Mouse (Mus musculus) gonadal fat pad, adult 2 months (tissue): ENCODE data around the gene Zbed4. TPM values are rescaled to one million over a fixed set of nuclear protein-coding genes. Genes with fewer than 3 reads are reported as not detected.
"Not testable (repeated sequence)": the region's sequence is repeated elsewhere in the genome, so short reads cannot be mapped to it uniquely, and the experiment has no call there.

Experiments
- DNase-seq: peaks from one replicate; pipeline ENCODE4 v3.0.0-alpha.2; 2012; ENCODE audit warnings: low read depth
- polyA plus RNA-seq: library from polyadenylated mRNA; depleted of rRNA; stranded (reverse); fragments of >200 nt; gene quantifications from 2 replicates; pipeline ENCODE4 v1.2.3, GENCODE M21; 2012; rRNA removed

Gene Zbed4
- 5.2 and 6.3 TPM in 2 replicates for polyA plus RNA-seq

DNA sequence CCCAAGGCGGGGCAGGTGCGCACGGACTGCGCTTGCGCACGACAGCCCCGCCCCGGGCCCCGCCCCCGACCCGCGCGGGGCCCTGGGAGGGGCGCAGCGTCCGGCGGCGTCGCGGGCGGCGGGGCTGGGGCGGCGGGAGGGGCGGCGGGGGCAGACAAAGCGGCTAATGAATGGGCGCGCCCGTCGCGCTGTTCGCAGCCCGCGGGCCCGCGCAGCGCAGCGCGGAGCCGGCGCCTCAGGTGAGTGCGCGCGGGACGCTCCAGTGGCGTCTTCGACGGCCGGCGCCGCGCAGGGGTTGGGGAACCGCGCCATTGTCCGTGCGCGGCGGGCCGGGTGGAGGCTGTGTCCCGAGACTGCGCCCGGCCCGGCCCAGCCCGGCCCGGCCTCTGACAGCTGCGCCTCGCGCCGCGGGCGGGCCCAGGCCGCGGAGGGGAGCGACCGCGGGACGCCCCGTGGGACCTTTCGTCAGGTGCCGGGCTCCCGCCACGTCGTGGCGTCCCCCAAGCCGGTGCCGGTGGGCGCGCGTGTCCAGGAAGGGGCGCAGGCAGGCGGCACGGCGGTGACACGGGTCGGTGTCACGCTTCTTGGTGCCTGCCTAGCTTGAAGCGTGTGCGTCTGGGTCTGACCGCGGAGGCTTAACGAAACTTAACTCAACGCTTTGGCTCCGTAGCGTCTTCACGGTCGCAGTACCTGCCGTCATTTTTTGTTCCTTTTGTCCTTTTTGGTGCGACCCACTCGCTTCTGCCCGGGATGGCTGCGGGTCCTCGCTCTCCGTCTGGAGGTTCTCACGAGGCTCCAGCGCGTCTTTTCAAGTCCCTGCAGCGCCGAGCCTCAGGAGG, at the start of gene Zbed4:
Zbed4 (plus strand) TSS at position 97 of the 839 bp plus-strand sequence.
- DNase-seq, result no peak

DNA sequence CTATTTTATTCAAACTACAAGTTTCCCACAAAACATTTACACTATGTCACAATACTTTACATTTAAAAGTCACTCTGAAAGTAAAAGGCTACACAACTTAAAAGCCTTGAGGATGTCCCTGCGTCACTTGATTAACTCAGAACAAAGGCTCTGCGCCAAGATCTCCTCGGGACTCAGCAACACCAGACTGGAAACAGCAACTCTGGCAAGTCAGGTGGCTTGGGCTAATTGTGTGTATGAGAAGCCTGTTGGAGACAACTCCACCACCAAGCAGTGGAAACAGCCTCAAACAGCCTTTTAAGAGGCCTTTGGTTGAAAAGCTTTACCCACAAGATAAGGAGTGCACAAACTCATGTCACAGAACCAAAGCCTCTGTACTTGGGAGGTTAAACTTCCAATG, 49.0 kb upstream of the Zbed4 start:
- DNase-seq, result no peak

GRCm38 (mm10) chr15:88704284-88704683, 47.2 kb upstream of the Zbed4 start:
- no peak for DNase-seq

DNA sequence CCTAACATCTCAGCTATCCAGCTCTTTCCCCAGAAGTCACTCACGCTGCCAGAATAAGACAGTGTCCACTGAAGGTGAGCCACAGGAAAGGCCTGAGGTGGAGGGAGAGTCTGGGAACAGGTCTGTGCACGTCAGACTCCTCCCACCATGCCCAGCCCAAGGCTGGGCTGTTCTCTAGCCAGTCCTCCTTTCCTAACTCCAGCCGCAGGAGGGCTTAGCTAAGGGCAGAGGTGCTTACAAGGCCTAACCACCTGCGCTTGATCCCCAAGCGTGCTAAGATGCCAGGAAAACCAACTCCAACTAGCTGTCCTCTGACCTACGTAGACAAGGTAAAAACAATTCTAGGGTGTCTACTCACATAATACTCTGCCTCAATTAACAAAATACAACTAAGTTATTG, 45.1 kb upstream of the Zbed4 start:
- DNase-seq, result no peak

DNA sequence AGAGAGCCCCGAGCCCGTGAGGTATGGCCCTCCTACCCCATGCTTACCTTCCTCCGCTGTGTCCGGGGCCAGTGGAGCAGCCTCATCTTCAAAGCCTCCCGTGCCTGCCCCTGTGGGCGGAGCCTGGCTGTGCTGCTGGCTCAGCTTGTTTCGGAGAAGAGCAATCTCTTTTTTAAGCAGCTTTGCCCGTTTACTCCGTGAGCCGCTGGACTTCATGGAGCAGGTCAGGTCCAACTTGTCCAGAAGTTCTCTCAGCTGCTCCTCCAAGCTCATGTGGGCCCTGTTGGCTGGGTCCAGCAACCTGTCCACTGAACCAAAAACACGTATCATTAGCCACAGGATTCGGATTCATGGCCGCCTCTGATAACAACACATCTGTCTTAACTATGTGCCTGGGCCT, 44.5 kb upstream of the Zbed4 start:
- not testable (repeated sequence) for DNase-seq

- DNase-seq, result no peak
These were observed 43.3 kb upstream of the Zbed4 start for GRCm38 (mm10) chr15:88708204-88708603.

GRCm38 (mm10) chr15:88708657-88709511, 42.6 kb upstream of the Zbed4 start:
- no peak for DNase-seq

- no peak for DNase-seq
These were observed 41.6 kb upstream of the Zbed4 start for GRCm38 (mm10) chr15:88709878-88710277.

- DNase-seq, result no peak
These were observed 39.0 kb upstream of the Zbed4 start for GRCm38 (mm10) chr15:88712501-88712900.

DNA sequence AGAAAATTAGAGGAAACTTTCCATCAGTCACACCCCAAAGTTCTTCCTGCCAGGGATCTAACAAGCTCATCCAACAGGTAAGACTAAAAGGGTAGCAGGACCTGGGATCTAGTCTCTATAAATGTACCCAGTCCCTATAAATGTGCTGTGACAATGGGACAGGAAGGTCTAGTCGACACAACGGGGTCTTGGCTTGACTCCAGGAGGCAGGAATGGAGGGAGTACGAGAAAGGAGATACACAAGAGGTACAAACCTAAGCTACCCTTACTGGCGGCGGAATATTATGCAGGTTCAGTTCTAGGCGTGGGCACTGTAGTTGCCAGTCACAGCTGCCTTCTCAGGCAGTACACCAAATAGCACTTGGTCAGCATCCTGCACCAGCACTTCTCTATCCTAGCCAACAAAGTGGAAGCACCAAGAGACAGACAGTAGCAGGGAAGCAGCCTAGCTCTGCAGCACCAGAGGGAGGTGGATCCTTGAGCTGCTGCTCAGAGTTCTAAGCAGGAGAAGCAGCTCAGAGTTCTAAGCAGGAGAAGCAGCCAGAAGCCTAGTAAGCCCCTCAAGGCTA, 37.4 kb upstream of the Zbed4 start:
- no peak for DNase-seq

DNA sequence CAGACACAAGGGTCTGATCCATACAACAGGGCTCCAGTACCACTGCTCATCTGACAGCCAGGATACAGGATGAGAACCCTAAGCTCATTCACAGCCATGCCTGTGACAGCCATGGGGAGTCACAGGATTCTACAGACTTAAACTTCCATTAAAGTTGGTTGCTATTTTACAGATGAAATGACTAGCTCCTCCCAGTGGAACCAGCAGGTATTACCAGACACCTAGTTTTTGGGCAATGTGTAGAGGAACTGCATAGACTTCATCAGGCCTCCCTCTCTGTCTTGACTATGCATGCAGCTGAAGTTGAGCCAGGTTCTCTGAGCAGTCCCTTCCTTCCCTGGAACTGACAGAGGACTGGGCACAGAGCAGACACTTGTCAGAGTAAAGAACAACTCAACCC, 35.1 kb upstream of the Zbed4 start:
- no peak for DNase-seq

- DNase-seq, result no peak
These were observed 34.2 kb upstream of the Zbed4 start for GRCm38 (mm10) chr15:88717239-88717638.

DNA sequence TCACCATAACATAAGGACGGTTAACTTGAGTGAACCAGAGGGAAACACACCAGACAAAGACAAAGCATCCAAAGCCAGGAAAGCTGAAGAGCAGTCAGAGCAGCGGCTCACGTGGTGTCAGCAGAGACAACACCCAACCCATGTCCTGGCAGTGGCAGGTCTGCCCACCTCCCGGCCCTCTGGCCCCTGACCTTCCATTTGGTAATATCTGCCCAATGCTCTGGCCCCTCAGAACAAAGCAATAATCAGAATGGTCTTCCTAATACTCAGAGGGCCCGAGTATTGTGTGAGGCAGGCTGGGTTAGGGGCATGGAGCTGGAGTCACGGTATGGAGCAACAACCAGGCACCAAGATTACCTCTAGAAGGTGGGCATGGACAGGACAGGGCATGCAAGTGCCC, 28.3 kb upstream of the Zbed4 start:
- DNase-seq, result no peak

DNA sequence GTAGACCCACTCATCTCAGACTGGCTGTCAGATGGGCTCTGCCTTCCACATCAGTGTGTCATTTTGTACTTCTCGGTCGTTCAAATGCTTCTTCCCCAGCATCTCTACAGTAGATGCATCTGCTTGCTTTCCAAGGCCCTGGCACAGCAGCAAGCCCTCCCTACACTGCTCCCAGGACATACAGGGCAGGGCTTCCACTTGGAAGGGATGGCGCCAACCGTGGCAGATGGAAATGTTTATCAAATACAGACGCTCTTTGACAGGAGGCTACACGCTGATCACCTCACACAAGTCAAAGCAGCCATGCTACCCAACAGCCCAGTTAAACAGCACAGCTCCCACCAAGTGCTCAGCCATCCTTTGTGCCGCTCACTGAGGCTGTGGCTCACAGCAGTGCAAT, 27.1 kb upstream of the Zbed4 start:
- DNase-seq, result no peak

DNA sequence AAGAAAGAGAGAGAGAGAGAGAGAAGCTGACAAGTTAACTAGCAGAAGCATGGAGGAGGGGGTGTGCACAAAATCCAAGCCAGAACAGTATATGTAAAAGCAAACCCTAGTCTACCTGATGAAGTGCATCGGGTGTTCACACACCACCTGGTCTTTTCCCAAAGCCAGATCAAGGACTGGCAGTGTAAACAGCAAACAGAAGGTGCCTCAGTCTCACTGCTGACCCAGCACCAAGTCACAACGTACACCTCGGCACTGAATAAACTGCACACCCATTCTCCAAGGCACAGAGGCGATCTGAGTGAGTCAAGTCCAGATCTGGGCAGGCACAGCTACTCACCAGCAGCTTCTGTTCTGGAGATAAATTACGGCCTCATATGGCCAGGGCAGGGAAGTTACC, 26.4 kb upstream of the Zbed4 start:
- DNase-seq, result no peak

DNA sequence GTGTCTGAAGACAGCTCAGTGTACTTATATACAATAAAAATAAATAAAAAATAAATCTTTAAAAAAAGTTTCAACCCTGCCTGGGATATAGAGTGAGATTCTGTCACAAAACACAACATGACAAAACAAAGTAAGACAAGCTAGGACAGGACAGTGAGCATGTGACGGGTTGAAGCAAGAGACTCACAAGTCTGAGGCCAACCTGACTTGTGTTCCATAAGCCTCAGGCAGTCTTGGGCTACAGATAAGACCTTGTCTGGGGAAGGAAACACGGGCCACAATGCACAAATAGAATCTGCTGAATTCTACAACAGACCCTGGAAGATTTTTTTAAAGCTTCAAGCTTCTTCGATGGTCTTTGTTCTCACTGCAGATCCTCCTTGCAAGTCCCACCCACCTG, 24.3 kb upstream of the Zbed4 start:
- DNase-seq, result peak; percentile 67

- no peak for DNase-seq
These were observed 20.7 kb upstream of the Zbed4 start for GRCm38 (mm10) chr15:88730717-88731116.

- no peak for DNase-seq
These were observed 18.9 kb upstream of the Zbed4 start for GRCm38 (mm10) chr15:88732405-88733020.

DNA sequence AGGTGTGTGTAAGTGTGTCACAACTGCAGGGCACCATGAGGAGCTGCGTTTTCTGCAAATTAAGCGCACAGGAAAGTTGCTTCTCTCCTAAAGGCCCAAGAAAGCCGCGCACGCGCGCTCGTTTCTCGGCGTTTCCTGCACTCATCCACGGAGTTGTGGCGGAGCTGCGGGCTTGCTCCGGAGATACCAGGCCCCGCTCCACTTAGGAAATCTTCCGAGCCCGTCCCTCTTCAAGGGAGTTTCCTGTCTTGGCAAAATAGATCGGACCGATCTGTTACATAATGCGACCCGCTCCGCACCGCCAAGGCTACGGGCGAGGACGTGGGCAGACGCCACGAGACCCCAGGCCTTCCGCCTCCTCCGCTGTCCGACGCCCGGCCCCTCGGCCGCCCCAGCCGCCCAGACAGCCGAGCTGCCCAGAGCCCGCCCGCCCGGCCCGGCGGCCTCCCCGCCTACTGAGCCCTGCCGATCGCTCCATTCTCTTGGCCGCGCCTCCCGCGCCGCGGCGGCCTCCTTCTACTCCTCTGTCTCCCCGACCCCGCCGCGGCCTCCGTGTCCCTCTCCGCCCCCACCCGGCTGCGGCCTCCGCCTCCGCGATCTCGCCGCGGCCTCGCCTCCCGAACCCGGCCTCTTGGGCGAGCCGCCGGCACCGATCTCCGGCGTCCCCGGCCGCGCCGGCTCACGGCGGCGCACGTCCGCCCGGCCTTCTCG, 18.3 kb upstream of the Zbed4 start:
- no peak for DNase-seq

- DNase-seq, result no peak
These were observed 17.5 kb upstream of the Zbed4 start, which contains the start of gene Brd1 for GRCm38 (mm10) chr15:88733834-88734571. TSS of gene Brd1 (minus strand) at chr15:88734233.

DNA sequence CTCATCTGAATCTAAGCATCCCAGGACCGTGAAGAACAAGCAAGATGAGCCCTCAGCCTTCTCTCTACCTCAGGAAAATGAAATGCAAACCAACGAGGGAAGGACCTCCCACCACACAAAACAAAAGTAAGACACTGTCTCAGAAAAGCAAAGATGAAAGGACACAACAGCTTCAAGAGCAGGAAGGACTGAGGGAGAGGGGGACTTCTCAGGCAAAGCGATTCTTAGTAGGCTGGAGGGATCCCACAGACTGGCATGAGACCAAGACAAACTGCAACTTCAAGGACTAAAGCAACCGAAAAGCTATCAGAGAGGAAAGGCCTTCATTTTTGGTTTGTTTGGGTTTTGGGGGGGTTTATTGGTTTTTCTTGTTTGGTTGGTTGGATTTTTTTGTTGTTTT, 15.3 kb upstream of the Zbed4 start:
- no peak for DNase-seq
